Mouse (Mus musculus): ENCODE measurements around the gene Sult6b2.

GRCm38 (mm10) chr6:142810239-142810638, 5.9 kb upstream of the Sult6b2 start:
- TF ChIP-seq POLR2A (IDR thresholded peaks at IDR 0.05; ENCODE audit: control insufficient read depth, low read depth, low read length) (no peak), CTCF (IDR thresholded peaks at IDR 0.05; ENCODE audit: control insufficient read depth, insufficient read depth, insufficient replicate concordance, low read depth, low read length) (no peak)
